Mouse (Mus musculus): ENCODE measurements around the gene Ap2a1. TPM values are rescaled to one million over a fixed set of nuclear protein-coding genes. Genes with fewer than 3 reads are reported as not detected.
"Not testable (repeated sequence)": the region's sequence is repeated elsewhere in the genome, so short reads cannot be mapped to it uniquely, and the experiment has no call there.

Ap2a1 gene
- polyA plus RNA-seq, 1 experiment from 2014 or later, result 74.8 TPM

DNA sequence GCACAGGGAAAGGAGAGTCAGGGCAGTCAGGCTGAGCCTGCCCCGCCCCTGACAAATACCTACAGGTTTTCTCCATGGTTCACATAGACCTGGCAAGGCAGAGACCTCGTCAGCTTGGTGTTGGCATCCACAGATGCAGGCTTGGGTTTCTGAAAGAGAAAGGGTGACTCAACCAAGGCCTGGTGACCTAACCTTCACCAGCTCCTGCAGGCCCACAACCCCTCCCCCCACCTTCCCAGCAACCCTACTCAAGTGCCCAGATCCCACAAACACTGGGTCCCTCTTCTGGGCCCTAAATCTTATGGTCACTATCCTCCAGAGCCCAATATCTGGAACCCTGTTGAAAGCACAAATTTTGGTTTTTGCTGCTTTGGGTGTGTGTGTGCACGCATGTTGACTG, 46.3 kb downstream of the Ap2a1 start:
- DNase-seq (ENCODE audit: low spot score, missing footprints) (no peak), ATAC-seq (ENCODE audit: low FRiP score) (no peak)
- H3K4me3 ChIP-seq (ENCODE audit: low read depth, low read length), result no peak overlapping the region
- H3K27me3 ChIP-seq (ENCODE audit: control insufficient read depth, insufficient read depth, low read length), result no peaks in the 10 kb centered on the region
- no peaks in the 10 kb centered on the region for H3K9me3 ChIP-seq (ENCODE audit: control insufficient read depth, low read length)
- H3K4me2 ChIP-seq, result no peak overlapping the region
- H3K36me3 ChIP-seq (ENCODE audit: control insufficient read depth, insufficient read depth, low read length), result peaks cover 58% of the 10 kb centered on the region
- WGBS, result 95% methylated on average over 3 of the region's 3 CpGs
- H3K27ac ChIP-seq (ENCODE audit: low read depth, low read length), result no peak overlapping the region
- no peaks in the 10 kb centered on the region for H3K4me1 ChIP-seq (ENCODE audit: control insufficient read depth, insufficient read depth, low read length)
- H3K9ac ChIP-seq (ENCODE audit: low read length), result no peak overlapping the region

DNA sequence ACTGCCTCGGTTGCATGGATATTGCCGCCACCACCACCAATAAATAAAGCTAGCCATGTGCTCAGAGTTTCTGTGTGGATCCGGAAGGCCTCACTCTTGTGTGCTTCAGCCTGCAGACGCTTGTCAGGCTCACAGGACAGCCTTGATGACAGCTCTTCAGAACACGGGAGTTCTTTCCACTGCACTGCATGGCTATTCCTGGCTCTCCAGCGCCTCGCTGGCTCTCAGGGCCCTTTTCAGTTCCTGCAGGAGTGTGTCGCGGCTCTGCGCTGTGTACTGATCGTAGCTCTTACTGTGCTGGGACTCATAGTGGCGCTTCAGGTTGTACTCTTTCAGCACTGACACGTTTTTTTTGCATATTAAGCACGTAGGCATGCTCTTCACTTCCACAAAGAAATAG, 51.5 kb downstream of the Ap2a1 start:
- H3K27ac ChIP-seq (ENCODE audit: low read depth, low read length), result no peak overlapping the region
- H3K36me3 ChIP-seq (ENCODE audit: control insufficient read depth, insufficient read depth, low read length), result peaks cover 49% of the 10 kb centered on the region
- no peaks in the 10 kb centered on the region for H3K9me3 ChIP-seq (ENCODE audit: control insufficient read depth, low read length)
- no peak for DNase-seq (ENCODE audit: low spot score, missing footprints)
- no peak overlapping the region for H3K4me3 ChIP-seq (ENCODE audit: low read depth, low read length)
- no peak for ATAC-seq (ENCODE audit: low FRiP score)
- no peak overlapping the region for H3K4me2 ChIP-seq
- WGBS, result 90% methylated on average over 14 of the region's 14 CpGs
- no peaks in the 10 kb centered on the region for H3K4me1 ChIP-seq (ENCODE audit: control insufficient read depth, insufficient read depth, low read length)
- H3K27me3 ChIP-seq (ENCODE audit: control insufficient read depth, insufficient read depth, low read length), result no peaks in the 10 kb centered on the region
- H3K9ac ChIP-seq (ENCODE audit: low read length), result no peak overlapping the region

DNA sequence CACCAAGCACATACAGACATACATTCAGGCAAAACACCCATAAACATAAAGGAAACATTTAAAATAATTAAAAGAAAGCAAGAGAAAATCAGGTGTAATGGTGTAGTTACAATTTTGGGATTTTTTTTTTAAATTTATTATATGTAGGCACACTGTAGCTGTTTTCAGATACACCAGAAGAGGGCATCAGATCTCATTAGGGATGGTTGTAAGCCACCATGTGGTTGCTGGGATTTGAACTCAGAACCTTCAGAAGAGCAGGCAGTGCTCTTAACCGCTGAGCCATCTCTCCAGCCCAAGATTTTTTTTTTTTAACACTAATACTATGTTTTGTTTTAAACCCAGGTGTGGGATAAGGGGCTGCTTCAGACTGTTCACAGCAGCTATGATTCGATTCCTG, 57.5 kb downstream of the Ap2a1 start:
- peaks cover 24% of the 10 kb centered on the region for H3K4me1 ChIP-seq (ENCODE audit: control insufficient read depth, insufficient read depth, low read length)
- H3K9ac ChIP-seq (ENCODE audit: low read length); ATAC-seq (ENCODE audit: low FRiP score); H3K4me2 ChIP-seq; DNase-seq (ENCODE audit: low spot score, missing footprints); H3K27ac ChIP-seq (ENCODE audit: low read depth, low read length); H3K9me3 ChIP-seq (ENCODE audit: control insufficient read depth, low read length); H3K27me3 ChIP-seq (ENCODE audit: control insufficient read depth, insufficient read depth, low read length); H3K36me3 ChIP-seq (ENCODE audit: control insufficient read depth, insufficient read depth, low read length); H3K4me3 ChIP-seq (ENCODE audit: low read depth, low read length): not testable (repeated sequence)
- WGBS, result 90% methylated on average over 2 of the region's 2 CpGs

DNA sequence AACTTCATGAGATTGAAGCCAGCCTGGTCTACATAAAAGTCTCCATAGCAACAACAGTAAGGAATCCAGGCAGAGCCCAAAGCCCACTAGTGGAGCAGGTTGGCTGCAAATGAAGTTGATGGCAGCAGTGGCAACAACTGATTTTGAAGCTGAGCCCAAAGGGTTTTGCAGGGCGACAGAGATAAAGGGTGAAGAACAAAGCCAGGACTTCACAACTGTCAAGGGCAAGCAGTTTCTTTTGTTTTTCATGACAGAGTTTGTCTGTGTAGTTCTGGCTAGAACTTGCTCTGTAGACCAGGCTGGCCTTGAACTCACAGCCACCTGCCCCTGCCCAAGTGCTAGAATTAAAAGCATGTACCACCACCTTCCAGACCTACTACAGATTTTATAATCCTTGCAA, 58.1 kb downstream of the Ap2a1 start:
- H3K36me3 ChIP-seq (ENCODE audit: control insufficient read depth, insufficient read depth, low read length), result no peaks in the 10 kb centered on the region; the same call in 1 of the 2 replicates
- H3K9me3 ChIP-seq (ENCODE audit: control insufficient read depth, low read length), result no peaks in the 10 kb centered on the region
- no peak overlapping the region for H3K9ac ChIP-seq (ENCODE audit: low read length)
- H3K27me3 ChIP-seq (ENCODE audit: control insufficient read depth, insufficient read depth, low read length), result no peaks in the 10 kb centered on the region
- no peak overlapping the region for H3K27ac ChIP-seq (ENCODE audit: low read depth, low read length)
- H3K4me2 ChIP-seq, result no peak overlapping the region
- peaks cover 28% of the 10 kb centered on the region for H3K4me1 ChIP-seq (ENCODE audit: control insufficient read depth, insufficient read depth, low read length)
- no peak overlapping the region for H3K4me3 ChIP-seq (ENCODE audit: low read depth, low read length)
- DNase-seq (ENCODE audit: low spot score, missing footprints) (no peak), ATAC-seq (ENCODE audit: low FRiP score) (no peak)
- 36% methylated on average over 1 of the region's 1 CpGs for WGBS

DNA sequence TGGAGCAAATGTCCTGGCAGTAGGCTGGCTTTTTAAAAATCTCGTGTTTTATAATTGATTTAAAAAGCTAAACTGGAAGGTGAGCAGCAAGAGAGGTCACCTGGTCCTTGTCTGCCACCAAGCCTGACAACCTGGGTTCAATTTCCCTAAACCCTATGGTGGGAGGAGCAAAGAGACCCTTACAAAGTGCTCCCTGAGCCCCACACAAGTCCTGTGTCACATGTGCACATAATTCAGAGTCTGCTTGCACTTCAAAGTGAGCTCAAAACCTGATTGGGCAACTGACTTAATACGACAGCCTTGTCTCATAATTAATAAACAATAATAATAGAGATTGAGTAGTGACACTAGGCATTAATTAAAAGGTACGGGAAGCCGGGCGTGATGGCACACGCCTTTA, 58.7 kb downstream of the Ap2a1 start:
- 87% methylated on average over 6 of the region's 6 CpGs for WGBS
- no peaks in the 10 kb centered on the region for H3K27me3 ChIP-seq (ENCODE audit: control insufficient read depth, insufficient read depth, low read length)
- H3K4me3 ChIP-seq (ENCODE audit: low read depth, low read length), result peak overlapping the region; percentile 97
- H3K4me2 ChIP-seq, result peak overlapping the region; percentile 92; the same call in 1 of the 2 replicates
- H3K27ac ChIP-seq (ENCODE audit: low read depth, low read length), result peak overlapping the region; percentile 100
- DNase-seq (ENCODE audit: low spot score, missing footprints) (no peak), ATAC-seq (ENCODE audit: low FRiP score) (no peak)
- no peaks in the 10 kb centered on the region for H3K9me3 ChIP-seq (ENCODE audit: control insufficient read depth, low read length)
- peaks cover 28% of the 10 kb centered on the region for H3K4me1 ChIP-seq (ENCODE audit: control insufficient read depth, insufficient read depth, low read length)
- peak overlapping the region; percentile 99; the same call in 1 of the 2 replicates for H3K9ac ChIP-seq (ENCODE audit: low read length)
- H3K36me3 ChIP-seq (ENCODE audit: control insufficient read depth, insufficient read depth, low read length), result 0 out of 2 replicates have a peak, but pooled peaks cover 3% of the 10 kb centered on the region

DNA sequence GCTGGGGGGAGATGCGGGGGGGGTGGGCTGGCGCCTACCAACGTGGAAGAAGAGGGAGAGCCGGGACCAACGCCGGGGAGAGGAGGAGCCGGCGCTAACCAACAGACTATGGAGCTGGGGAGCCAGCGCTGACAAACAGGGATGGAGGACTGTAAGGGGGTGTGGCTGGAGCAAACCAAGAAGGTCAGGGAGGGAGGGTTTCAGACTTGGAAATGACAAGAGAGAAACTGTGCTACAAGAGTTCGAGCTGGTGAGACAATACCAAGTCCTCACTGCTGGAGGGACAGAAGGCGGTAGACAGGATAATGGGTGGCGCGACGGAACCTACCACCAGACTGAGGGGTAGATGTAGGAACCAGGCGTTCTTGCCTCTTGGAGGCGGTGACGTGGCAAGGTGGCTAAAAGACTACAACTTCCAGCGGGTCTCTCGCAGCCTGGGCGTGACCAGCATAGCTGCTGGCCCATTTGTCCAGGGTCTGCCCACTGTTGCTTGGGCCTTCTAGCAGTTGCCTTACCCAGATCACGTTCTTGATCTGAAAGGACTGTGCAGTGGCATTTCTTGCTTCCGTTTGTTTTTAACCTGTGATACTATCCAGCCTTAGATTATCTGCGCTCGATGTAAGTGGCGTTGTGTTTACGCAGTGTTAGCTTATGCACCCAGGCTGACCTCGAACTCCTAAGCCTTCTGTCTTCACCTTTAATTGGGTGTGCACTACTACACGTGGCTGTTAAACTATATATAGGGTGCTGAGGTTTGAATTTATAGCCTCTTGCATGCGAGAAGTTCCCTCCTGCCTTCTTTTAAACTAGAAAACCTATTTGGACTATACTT, 59.4 kb downstream of the Ap2a1 start, which contains the start of gene Ptov1:
Gene Ptov1 (minus strand): TSS at position 92 of the 832 bp plus-strand sequence.
- peak within 1 kb of the TSS; percentile 97 for H3K4me3 ChIP-seq (ENCODE audit: low read depth, low read length)
- peak within 1 kb of the TSS; percentile 100 for H3K27ac ChIP-seq (ENCODE audit: low read depth, low read length)
- DNase-seq (ENCODE audit: low spot score, missing footprints) (peak; percentile 99), ATAC-seq (ENCODE audit: low FRiP score) (peak; percentile 94)
- WGBS, result 12% methylated on average over 29 of the region's 29 CpGs
- H3K36me3 ChIP-seq (ENCODE audit: control insufficient read depth, insufficient read depth, low read length), result 0 out of 2 replicates have a peak, but pooled peaks cover 5% of the 10 kb centered on the region
- H3K9me3 ChIP-seq (ENCODE audit: control insufficient read depth, low read length), result no peaks in the 10 kb centered on the region
- H3K9ac ChIP-seq (ENCODE audit: low read length), result peak within 1 kb of the TSS; percentile 99
- H3K4me2 ChIP-seq, result peak within 1 kb of the TSS; percentile 92
- no peaks in the 10 kb centered on the region for H3K27me3 ChIP-seq (ENCODE audit: control insufficient read depth, insufficient read depth, low read length)
- H3K4me1 ChIP-seq (ENCODE audit: control insufficient read depth, insufficient read depth, low read length), result peaks cover 28% of the 10 kb centered on the region

DNA sequence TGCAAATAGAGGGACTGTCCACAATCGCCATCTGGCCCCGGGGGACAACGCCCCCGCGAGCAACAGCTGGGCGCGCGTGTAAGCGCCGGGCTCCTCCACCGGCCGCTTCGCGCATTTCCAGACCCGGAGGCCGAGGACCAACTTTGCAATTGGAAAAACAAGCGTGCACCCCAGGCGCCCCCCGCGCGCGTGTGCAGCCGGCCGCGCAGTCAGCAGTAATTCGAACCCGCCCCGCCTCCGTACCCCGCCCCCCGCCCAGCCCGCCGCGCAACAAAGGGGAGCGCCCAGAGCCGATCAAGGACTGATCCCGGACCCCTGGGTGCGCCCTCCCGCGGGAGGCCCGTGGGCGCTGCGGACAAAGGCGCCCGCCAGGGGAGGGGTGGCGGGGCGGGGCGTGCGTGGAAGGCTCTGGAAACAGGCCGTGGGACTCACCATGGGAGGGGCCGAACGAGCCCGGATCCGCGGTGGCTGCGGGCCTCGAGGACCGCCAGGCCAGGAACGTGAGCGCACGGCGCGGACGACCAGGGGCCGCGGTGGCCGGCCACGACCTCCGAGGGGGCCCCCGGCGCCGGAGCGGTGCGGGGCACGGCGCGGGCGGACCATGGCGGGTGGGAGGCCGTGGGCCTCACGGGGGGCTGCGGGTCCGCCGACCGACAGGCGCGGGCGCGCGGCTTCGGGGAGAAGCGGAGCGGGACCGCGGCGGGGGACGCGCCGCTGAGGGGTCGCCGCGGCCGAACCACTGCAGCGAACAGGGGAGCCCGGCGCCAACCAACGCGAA, 60.2 kb downstream of the Ap2a1 start:
- ATAC-seq (ENCODE audit: low FRiP score) (peak; percentile 53), DNase-seq (ENCODE audit: low spot score, missing footprints) (peak; percentile 95)
- H3K36me3 ChIP-seq (ENCODE audit: control insufficient read depth, insufficient read depth, low read length), result peaks cover 11% of the 10 kb centered on the region
- peaks cover 28% of the 10 kb centered on the region for H3K4me1 ChIP-seq (ENCODE audit: control insufficient read depth, insufficient read depth, low read length)
- WGBS, result 0% methylated on average over 65 of the region's 108 CpGs
- peak overlapping the region; percentile 100 for H3K27ac ChIP-seq (ENCODE audit: low read depth, low read length)
- no peaks in the 10 kb centered on the region for H3K27me3 ChIP-seq (ENCODE audit: control insufficient read depth, insufficient read depth, low read length)
- no peaks in the 10 kb centered on the region for H3K9me3 ChIP-seq (ENCODE audit: control insufficient read depth, low read length)
- H3K4me3 ChIP-seq (ENCODE audit: low read depth, low read length), result peak overlapping the region; percentile 97
- peak overlapping the region; percentile 99 for H3K9ac ChIP-seq (ENCODE audit: low read length)
- peak overlapping the region; percentile 92 for H3K4me2 ChIP-seq

DNA sequence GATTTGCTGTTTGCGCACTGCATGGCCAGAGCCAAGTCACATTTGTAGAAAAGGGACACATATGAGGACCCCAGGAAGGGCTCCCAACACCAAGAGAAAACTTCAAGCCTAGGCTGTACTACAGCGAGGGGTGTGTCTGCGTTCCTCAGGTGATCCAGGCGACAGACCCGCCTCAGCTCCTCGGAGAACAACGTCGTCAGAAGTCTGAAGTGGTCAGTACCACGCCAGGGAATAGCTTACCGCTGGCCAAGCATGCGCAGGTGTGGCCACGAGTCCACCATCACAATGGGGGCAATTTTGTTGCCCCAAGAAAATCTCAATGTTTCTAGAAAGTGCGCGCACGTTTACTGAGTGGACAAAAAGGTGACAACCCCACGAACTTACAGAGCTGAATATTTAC, 60.8 kb downstream of the Ap2a1 start:
- Histone ChIP-seq H3K4me2 (peak overlapping the region; percentile 92), H3K4me3 (ENCODE audit: low read depth, low read length) (peak overlapping the region; percentile 97), H3K9me3 (ENCODE audit: control insufficient read depth, low read length) (no peaks in the 10 kb centered on the region), H3K27ac (ENCODE audit: low read depth, low read length) (peak overlapping the region; percentile 100), H3K27me3 (ENCODE audit: control insufficient read depth, insufficient read depth, low read length) (no peaks in the 10 kb centered on the region), H3K9ac (ENCODE audit: low read length) (peak overlapping the region; percentile 99), H3K4me1 (ENCODE audit: control insufficient read depth, insufficient read depth, low read length) (peaks cover 28% of the 10 kb centered on the region), H3K36me3 (ENCODE audit: control insufficient read depth, insufficient read depth, low read length) (peaks cover 17% of the 10 kb centered on the region)
- ATAC-seq (ENCODE audit: low FRiP score), result no peak
- DNase-seq (ENCODE audit: low spot score, missing footprints), result peak; percentile 88
- 5% methylated on average over 16 of the region's 16 CpGs for WGBS

DNA sequence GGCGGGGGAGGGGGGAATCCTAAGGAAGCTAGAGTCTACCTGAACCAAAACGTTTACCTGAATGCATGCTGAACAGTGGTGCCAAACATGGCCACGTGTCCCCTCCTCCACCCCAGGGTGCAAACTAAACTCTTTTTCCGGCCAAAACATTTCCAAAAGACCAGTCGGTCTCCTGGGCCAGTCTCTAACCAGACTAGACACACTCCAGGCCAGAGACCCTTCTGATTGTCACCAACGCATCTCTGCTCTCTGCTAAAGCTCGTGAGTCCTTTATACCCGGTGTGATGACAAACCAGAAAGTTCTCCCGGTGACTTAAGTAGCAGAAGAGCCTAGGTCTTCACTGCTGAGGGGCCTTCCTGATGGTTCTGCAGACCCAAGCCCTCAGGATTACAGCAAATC, 61.5 kb downstream of the Ap2a1 start:
- Histone ChIP-seq H3K4me1 (ENCODE audit: control insufficient read depth, insufficient read depth, low read length) (peaks cover 28% of the 10 kb centered on the region), H3K36me3 (ENCODE audit: control insufficient read depth, insufficient read depth, low read length) (peaks cover 24% of the 10 kb centered on the region), H3K4me2 (peak overlapping the region; percentile 92), H3K9me3 (ENCODE audit: control insufficient read depth, low read length) (no peaks in the 10 kb centered on the region), H3K27ac (ENCODE audit: low read depth, low read length) (no peak overlapping the region), H3K4me3 (ENCODE audit: low read depth, low read length) (peak overlapping the region; percentile 97), H3K27me3 (ENCODE audit: control insufficient read depth, insufficient read depth, low read length) (no peaks in the 10 kb centered on the region), H3K9ac (ENCODE audit: low read length) (peak overlapping the region; percentile 99)
- no peak for ATAC-seq (ENCODE audit: low FRiP score)
- peak; percentile 85 for DNase-seq (ENCODE audit: low spot score, missing footprints)
- WGBS, result 56% methylated on average over 9 of the region's 9 CpGs

All from midbrain, embryonic 11.5 days (tissue).